Mouse (Mus musculus) G1E (cell line): ENCODE measurements around the gene Myo1d.

Experiments used
- CTCF ChIP-seq: IDR thresholded peaks from 2 replicates; pipeline ENCODE4 v1.5.1; 2012; ENCODE audit warnings: low read depth, low read length, inconsistent platforms, mixed read lengths
- GATA1 ChIP-seq: IDR thresholded peaks from 2 replicates; pipeline ENCODE4 v1.6.1; 2012; ENCODE audit warnings: borderline replicate concordance, low read length, inconsistent platforms, mixed read lengths
- POLR2AphosphoS5 ChIP-seq: IDR thresholded peaks from 2 replicates; pipeline ENCODE4 v1.6.1; 2012; ENCODE audit warnings: low read depth, low read length, inconsistent platforms; ENCODE audit not compliant: insufficient replicate concordance
- TAL1 ChIP-seq: conservative IDR thresholded peaks from 2 replicates; pipeline ENCODE4 v1.6.1; 2012; ENCODE audit warnings: low read depth, low read length, inconsistent platforms, mixed read lengths

DNA sequence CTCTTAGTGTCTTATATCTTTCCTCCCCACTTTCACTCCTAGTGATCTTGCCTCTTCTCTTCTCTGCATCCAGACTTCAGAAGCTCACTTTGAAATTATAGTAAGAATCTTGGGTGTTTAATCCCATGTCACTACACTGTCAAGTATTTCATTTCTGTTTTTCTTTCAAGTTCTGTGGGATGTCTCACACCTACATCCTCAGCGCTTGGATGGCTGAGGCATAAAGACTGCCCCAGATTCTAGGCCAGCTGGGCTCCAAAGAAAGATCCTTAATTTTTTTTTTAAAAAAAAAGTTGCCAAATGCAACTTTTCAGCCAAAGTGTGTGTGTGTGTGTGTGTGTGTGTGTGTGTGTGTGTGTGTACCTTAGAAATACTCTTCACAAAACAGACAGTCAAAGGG, 30.6 kb downstream of the Myo1d start:
- TF ChIP-seq CTCF (no peak), TAL1 (no peak), GATA1 (no peak), POLR2AphosphoS5 (no peak)
